Mouse (Mus musculus) liver, adult 2 months (tissue): Measurements from ENCODE around the gene BC052040. TPM values are rescaled to one million over a fixed set of nuclear protein-coding genes. Genes with fewer than 3 reads are reported as not detected.

Experiments
- DNase-seq: peaks from one replicate; pipeline ENCODE4 v3.0.0-alpha.2; 2011; ENCODE audit warnings: low read depth, low spot score; ENCODE audit errors: extremely low read depth
- H3K27ac ChIP-seq: fragments of 200-500 bp; replicated peaks from 2 replicates; pipeline ENCODE4 v1.5.1; 2012; ENCODE audit warnings: low read depth, mild to moderate bottlenecking, control low read depth, inconsistent platforms, low read length; ENCODE audit not compliant: insufficient read depth
- H3K27me3 ChIP-seq: fragments of 200-500 bp; 2 replicates; pipeline ENCODE4 v1.6.1; 2012; ENCODE audit warnings: mild to moderate bottlenecking, moderate library complexity, low read length, inconsistent platforms; ENCODE audit not compliant: control insufficient read depth, insufficient read depth
- H3K36me3 ChIP-seq: fragments of 200-500 bp; 2 replicates; pipeline ENCODE4 v1.6.1; 2012; ENCODE audit warnings: low read length, inconsistent platforms; ENCODE audit not compliant: control insufficient read depth, insufficient read depth
- H3K4me1 ChIP-seq: fragments of 200-500 bp; 2 replicates; pipeline ENCODE4 v1.6.1; 2011; ENCODE audit warnings: low read length; ENCODE audit not compliant: control insufficient read depth, insufficient read depth
- H3K4me3 ChIP-seq: fragments of 200-500 bp; 2 replicates; pipeline ENCODE4 v1.5.1; 2011; ENCODE audit warnings: low read depth, mild to moderate bottlenecking, control low read depth, low read length, moderate library complexity; ENCODE audit not compliant: insufficient read depth
- H3K79me2 ChIP-seq: fragments of 200-500 bp; 2 replicates; pipeline ENCODE4 v1.6.1; 2012; ENCODE audit warnings: inconsistent platforms, mild to moderate bottlenecking, low read length, moderate library complexity; ENCODE audit not compliant: control insufficient read depth, insufficient read depth
- H3K9ac ChIP-seq: fragments of 200-500 bp; 2 replicates; pipeline ENCODE4 v1.6.1; 2012; ENCODE audit warnings: low read depth, mild to moderate bottlenecking, control low read depth, inconsistent platforms, low read length
- CTCF ChIP-seq: fragments of 200-500 bp; IDR thresholded peaks from 2 replicates; pipeline ENCODE4 v1.5.1; 2011; ENCODE audit warnings: low read depth, low read length, control low read depth
- POLR2A ChIP-seq: fragments of 200-500 bp; IDR thresholded peaks from 2 replicates; pipeline ENCODE4 v1.6.1; 2011; ENCODE audit warnings: low read length, control low read depth; ENCODE audit not compliant: insufficient read depth; ENCODE audit errors: extremely low read depth
- WGBS: fragments of 180-500 bp; shearing (Covaris S2); methylation state at CpG from one replicate; pipeline ENCODE4 v1.1.7; 2018; 5-methylcytosine and 5-hydroxymethylcytosine counted together
- polyA plus RNA-seq: library from polyadenylated mRNA; depleted of rRNA; stranded (reverse); fragments of >200 nt; gene quantifications from 2 replicates; pipeline ENCODE4 v1.2.3, GENCODE M21; 2012
- total RNA-seq: library from RNA; depleted of rRNA; stranded (reverse); fragments of >200 nt; gene quantifications from 2 replicates; pipeline ENCODE4 v1.2.3, GENCODE M21; 2014

The BC052040 gene
- total and polyA plus RNA-seq, 2 experiments: 1.6 to 2.5 TPM

GRCm38 (mm10) chr2:115673054-115673660 is 91.6 kb downstream of the BC052040 start:
- TF ChIP-seq CTCF: no peak
- Histone ChIP-seq H3K9ac (no peak overlapping the region), H3K79me2 (no peaks in the 10 kb centered on the region), H3K36me3 (no peaks in the 10 kb centered on the region), H3K27me3 (no peaks in the 10 kb centered on the region), H3K4me1 (no peaks in the 10 kb centered on the region), H3K4me3 (no peak overlapping the region), H3K27ac (no peak overlapping the region)
- no peak for DNase-seq
- WGBS: 83% methylated on average over 7 of the region's 7 CpGs

DNA sequence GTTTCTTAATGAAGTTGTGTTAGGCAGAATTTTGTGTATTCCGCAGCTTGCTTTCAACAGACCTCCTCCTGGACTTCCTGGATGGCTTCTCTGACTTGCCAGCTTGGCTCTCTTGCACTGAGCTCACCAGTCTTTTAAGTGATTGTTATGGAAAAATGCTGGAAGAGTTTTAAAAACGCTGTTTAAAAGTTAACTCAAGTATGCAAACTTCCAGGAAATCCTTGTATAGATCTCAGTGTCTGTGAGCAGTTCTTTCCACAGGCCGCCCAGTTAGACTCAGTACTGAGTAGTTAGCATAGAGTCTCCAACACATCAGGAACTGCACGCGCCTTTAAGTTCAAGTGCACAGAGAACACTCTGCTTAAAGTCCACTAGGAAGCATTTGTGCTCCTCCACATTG is 97.3 kb downstream of the BC052040 start:
- whole genome bisulfite sequencing: 74% methylated on average over 5 of the region's 5 CpGs
- Histone ChIP-seq H3K9ac (no peak overlapping the region), H3K27me3 (no peaks in the 10 kb centered on the region), H3K4me3 (no peak overlapping the region), H3K4me1 (no peaks in the 10 kb centered on the region), H3K27ac (no peak overlapping the region), H3K79me2 (no peaks in the 10 kb centered on the region), H3K36me3 (no peaks in the 10 kb centered on the region)
- DNase-seq: no peak
- TF ChIP-seq CTCF: no peak
- TF ChIP-seq POLR2A: no peak

- TF ChIP-seq CTCF (no peak), POLR2A (no peak)
- H3K4me1 ChIP-seq: no peaks in the 10 kb centered on the region
- no peaks in the 10 kb centered on the region for H3K79me2 ChIP-seq
- H3K36me3 ChIP-seq: no peaks in the 10 kb centered on the region
- H3K27me3 ChIP-seq: no peaks in the 10 kb centered on the region
- H3K27ac ChIP-seq: no peak overlapping the region
- WGBS: 82% methylated on average over 3 of the region's 3 CpGs
- DNase-seq: no peak
- H3K4me3 ChIP-seq: no peak overlapping the region
- H3K9ac ChIP-seq: no peak overlapping the region
Measured at GRCm38 (mm10) chr2:115685250-115685649, 103.7 kb downstream of the BC052040 start.

DNA sequence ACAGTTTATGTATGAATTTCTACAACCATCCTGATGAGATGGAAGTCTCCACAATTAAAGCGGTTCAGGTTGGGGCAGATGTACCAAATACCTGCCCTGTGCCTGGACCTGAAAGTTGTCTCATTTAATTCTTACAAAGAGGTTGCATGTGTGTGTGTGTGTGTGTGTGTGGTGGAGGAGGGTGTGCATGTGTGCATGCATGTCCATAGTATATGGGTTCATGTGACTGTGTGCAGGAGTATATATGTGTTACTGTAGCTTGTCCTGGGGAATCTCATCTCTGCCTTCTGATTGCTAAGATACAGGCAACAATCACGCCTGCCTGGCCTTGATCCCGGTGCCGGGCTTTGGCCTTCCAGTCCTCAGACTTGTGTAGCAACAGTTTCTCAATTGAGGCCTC is 106.1 kb downstream of the BC052040 start:
- Histone ChIP-seq H3K79me2 (no peaks in the 10 kb centered on the region), H3K4me3 (no peak overlapping the region), H3K27ac (no peak overlapping the region), H3K36me3 (no peaks in the 10 kb centered on the region), H3K27me3 (no peaks in the 10 kb centered on the region), H3K4me1 (no peaks in the 10 kb centered on the region), H3K9ac (no peak overlapping the region)
- WGBS: 95% methylated on average over 4 of the region's 4 CpGs
- TF ChIP-seq POLR2A: no peak
- no peak for TF ChIP-seq CTCF
- DNase-seq: no peak

GRCm38 (mm10) chr2:115688282-115688681 is 106.8 kb downstream of the BC052040 start:
- Histone ChIP-seq H3K9ac (no peak overlapping the region), H3K4me3 (no peak overlapping the region), H3K4me1 (no peaks in the 10 kb centered on the region), H3K36me3 (no peaks in the 10 kb centered on the region), H3K27me3 (no peaks in the 10 kb centered on the region), H3K27ac (no peak overlapping the region), H3K79me2 (no peaks in the 10 kb centered on the region)
- no peak for TF ChIP-seq CTCF
- no peak for TF ChIP-seq POLR2A
- DNase-seq: no peak
- 98% methylated on average over 6 of the region's 6 CpGs for WGBS

- Histone ChIP-seq H3K27me3 (no peaks in the 10 kb centered on the region), H3K36me3 (no peaks in the 10 kb centered on the region), H3K4me3 (no peak overlapping the region), H3K9ac (no peak overlapping the region), H3K4me1 (no peaks in the 10 kb centered on the region), H3K27ac (no peak overlapping the region), H3K79me2 (no peaks in the 10 kb centered on the region)
- DNase-seq: no peak
- no peak for TF ChIP-seq POLR2A
- no peak for TF ChIP-seq CTCF
- WGBS: 97% methylated on average over 3 of the region's 3 CpGs
Measured at GRCm38 (mm10) chr2:115693841-115694240, 112.3 kb downstream of the BC052040 start.
